Mouse (Mus musculus): ENCODE results near the gene Bbip1. TPM values are rescaled to one million over a fixed set of nuclear protein-coding genes. Genes with fewer than 3 reads are reported as not detected.

Gene Bbip1
- total and polyA plus RNA-seq, 3 experiments, result 71.3 to 75.9 TPM; not detected in 1

DNA sequence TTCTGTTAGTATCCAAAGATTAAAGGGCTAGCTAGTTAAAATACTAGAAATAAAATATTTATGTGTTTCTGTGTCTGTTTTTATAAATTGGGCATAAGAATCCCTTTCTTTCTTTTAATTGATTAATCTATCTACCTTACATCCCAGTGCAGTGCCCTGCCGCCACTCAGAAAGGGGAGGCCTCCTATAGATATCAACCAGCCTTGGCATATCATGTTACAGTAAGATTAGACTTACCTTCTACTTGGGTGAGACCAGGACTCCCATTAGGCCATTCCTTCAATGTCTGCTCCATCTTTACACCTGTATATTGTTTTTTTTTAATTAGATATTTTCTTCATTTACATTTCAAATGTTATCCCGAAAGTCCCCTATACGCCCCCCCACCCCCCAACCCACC, 40.2 kb upstream of the Bbip1 start:
- peaks cover 21% of the 10 kb centered on the region; the same call in 1 of the 2 replicates for H3K79me2 ChIP-seq (ENCODE audit: control insufficient read depth, insufficient read depth, low read length, poor library complexity)
- H3K27ac ChIP-seq (ENCODE audit: control insufficient read depth, low read depth, low read length), result no peak overlapping the region
- no peaks in the 10 kb centered on the region for H3K27me3 ChIP-seq (ENCODE audit: control insufficient read depth in 1 of 2, insufficient read depth in 2 of 2, low read length in 2 of 2)
- peaks cover 21 to 25% of the 10 kb centered on the region in 2 experiments for H3K36me3 ChIP-seq (ENCODE audit: control insufficient read depth in 1 of 2, insufficient read depth in 2 of 2, low read length in 2 of 2)
- H3K4me1 ChIP-seq (ENCODE audit: control insufficient read depth in 1 of 2, insufficient read depth in 2 of 2, low read length in 2 of 2), result peaks cover 12 to 15% of the 10 kb centered on the region in 2 experiments
- no peak overlapping the region for H3K9ac ChIP-seq (ENCODE audit: control insufficient read depth, low read depth, low read length, poor library complexity, severe bottlenecking)
- H3K4me3 ChIP-seq (ENCODE audit: control insufficient read depth in 1 of 2, insufficient read depth in 1 of 2, low read depth in 2 of 2, low read length in 2 of 2), result no peak overlapping the region
- no peaks in the 10 kb centered on the region for H3K9me3 ChIP-seq (replicated peaks; ENCODE audit: insufficient read depth, low read length)
- DNase-seq (ENCODE audit: low read depth, low spot score), result no peak
- no peak for TF ChIP-seq BHLHE40 (IDR thresholded peaks at IDR 0.05; ENCODE audit: borderline replicate concordance, low read depth, low read length)
- peak; percentile 36; the same call in 1 of the 2 replicates for TF ChIP-seq GATA1 (IDR thresholded peaks at IDR 0.05; ENCODE audit: low read depth, low read length)

GRCm38 (mm10) chr19:53983336-53983735, 38.9 kb upstream of the Bbip1 start:
- TF ChIP-seq CHD2 (IDR thresholded peaks at IDR 0.05; ENCODE audit: low read length) (no peak), ZNF384 (IDR thresholded peaks at IDR 0.05; ENCODE audit: low read depth, low read length) (peak; percentile 21; the same call in 1 of the 2 replicates), POLR2AphosphoS5 (IDR thresholded peaks at IDR 0.05; ENCODE audit: borderline replicate concordance, low read depth, low read length) (no peak), ZC3H11A (IDR thresholded peaks at IDR 0.05; ENCODE audit: low read depth, low read length) (0 out of 2 replicates have a peak, but pooled peaks have one; percentile 13), SIN3A (IDR thresholded peaks at IDR 0.05; ENCODE audit: low read length) (no peak), CTCF (IDR thresholded peaks at IDR 0.05 in 2 of 3, conservative IDR thresholded peaks at IDR 0.05 in 1 of 3; ENCODE audit: control insufficient read depth in 1 of 3, insufficient read depth in 1 of 3, low read depth in 2 of 3, low read length in 3 of 3, poor library complexity in 1 of 3, severe bottlenecking in 1 of 3) (peak in 2 of 3 experiments; percentile 31 to 47; a peak in 4 of 6 replicates), RAD21 (IDR thresholded peaks at IDR 0.05; ENCODE audit: low read depth, low read length) (peak; percentile 44), SMC3 (IDR thresholded peaks at IDR 0.05; ENCODE audit: low read depth, low read length) (peak; percentile 50)
- Histone ChIP-seq H3K9me3 (replicated peaks; ENCODE audit: insufficient read depth, low read length) (no peaks in the 10 kb centered on the region), H3K27ac (ENCODE audit: control insufficient read depth, low read depth, low read length) (no peak overlapping the region), H3K4me3 (ENCODE audit: control insufficient read depth in 1 of 2, insufficient read depth in 1 of 2, low read depth in 2 of 2, low read length in 2 of 2) (no peak overlapping the region), H3K36me3 (ENCODE audit: control insufficient read depth in 1 of 2, insufficient read depth in 2 of 2, low read length in 2 of 2) (peaks cover 14 to 24% of the 10 kb centered on the region in 2 experiments), H3K4me1 (ENCODE audit: control insufficient read depth in 1 of 2, insufficient read depth in 2 of 2, low read length in 2 of 2) (peaks cover 12 to 15% of the 10 kb centered on the region in 2 experiments), H3K27me3 (ENCODE audit: control insufficient read depth in 1 of 2, insufficient read depth in 2 of 2, low read length in 2 of 2) (no peaks in the 10 kb centered on the region), H3K9ac (ENCODE audit: control insufficient read depth, low read depth, low read length, poor library complexity, severe bottlenecking) (no peak overlapping the region), H3K79me2 (ENCODE audit: control insufficient read depth, insufficient read depth, low read length, poor library complexity) (peaks cover 20% of the 10 kb centered on the region; the same call in 1 of the 2 replicates)
- DNase-seq (ENCODE audit: low read depth, low spot score), result no peak

GRCm38 (mm10) chr19:53982041-53982440, 37.6 kb upstream of the Bbip1 start:
- peaks cover 12 to 15% of the 10 kb centered on the region in 2 experiments for H3K4me1 ChIP-seq (ENCODE audit: control insufficient read depth in 1 of 2, insufficient read depth in 2 of 2, low read length in 2 of 2)
- H3K36me3 ChIP-seq (ENCODE audit: control insufficient read depth in 1 of 2, insufficient read depth in 2 of 2, low read length in 2 of 2), result peaks cover 6 to 24% of the 10 kb centered on the region in 2 experiments
- H3K27ac ChIP-seq (ENCODE audit: control insufficient read depth, low read depth, low read length), result no peak overlapping the region
- H3K27me3 ChIP-seq (ENCODE audit: control insufficient read depth in 1 of 2, insufficient read depth in 2 of 2, low read length in 2 of 2), result no peaks in the 10 kb centered on the region
- peak; percentile 40 for DNase-seq (ENCODE audit: low read depth, low spot score)
- no peaks in the 10 kb centered on the region for H3K9me3 ChIP-seq (replicated peaks; ENCODE audit: insufficient read depth, low read length)
- H3K79me2 ChIP-seq (ENCODE audit: control insufficient read depth, insufficient read depth, low read length, poor library complexity), result peaks cover 17% of the 10 kb centered on the region; the same call in 1 of the 2 replicates
- peak; percentile 43 for TF ChIP-seq GATA1 (IDR thresholded peaks at IDR 0.05; ENCODE audit: low read depth, low read length)
- TF ChIP-seq CHD2 (IDR thresholded peaks at IDR 0.05; ENCODE audit: low read length), result no peak
- no peak for TF ChIP-seq TCF12 (IDR thresholded peaks at IDR 0.05; ENCODE audit: low read depth, low read length)
- no peak for TF ChIP-seq MAFK (IDR thresholded peaks at IDR 0.05; ENCODE audit: borderline replicate concordance, low read depth, low read length)
- TF ChIP-seq ZNF384 (IDR thresholded peaks at IDR 0.05; ENCODE audit: low read depth, low read length), result no peak
- no peak for TF ChIP-seq NELFE (IDR thresholded peaks at IDR 0.05; ENCODE audit: low read depth, low read length)
- no peak overlapping the region for H3K9ac ChIP-seq (ENCODE audit: control insufficient read depth, low read depth, low read length, poor library complexity, severe bottlenecking)
- peak overlapping the region in 1 of 2 experiments; percentile 7; a peak in 1 of 4 replicates for H3K4me3 ChIP-seq (ENCODE audit: control insufficient read depth in 1 of 2, insufficient read depth in 1 of 2, low read depth in 2 of 2, low read length in 2 of 2)

Measured in MEL (cell line).